11 mouse cellular contexts compared by ENCODE assay signal in genomic region chr13:43788983-43789645, GRCm38 (mm10). TPM values are rescaled to one million over a fixed set of nuclear protein-coding genes. Genes with fewer than 3 reads are reported as not detected.
A peak's percentile ranks its signal among the peaks of the same experiment; 100 is the strongest.
DNase-seq lines count a peak whose midpoint lies in the region; ATAC-seq lines count a peak whose summit lies in the region.
"Had no signal": no experiment of that assay in that cellular context is flagged by ENCODE, and none has a peak within 500 bp of the region (broad histone marks: within the 10 kb centered on the region; RNA-seq: fewer than 3 reads in every experiment).

No protein-coding gene starts in this region.

- ATAC-seq in activated CD4-positive, CD25-positive, alpha-beta regulatory T cell, adult 4 months: peak; percentile 78
- peak; percentile 76 for ATAC-seq in megakaryocyte, adult 5-6 weeks (ENCODE audit: poor library complexity, severe bottlenecking)
- no peak for ATAC-seq in frontal cortex, adult (ENCODE audit: low TSS enrichment)
- ATAC-seq: hindbrain, postnatal 0 days had no signal

- peak; percentile 83 for DNase-seq in layer of hippocampus, adult 9-11 months
- no peak for DNase-seq in layer of hippocampus, adult 8-10 months (ENCODE audit: low spot score in 2 of 2)
- DNase-seq in thymus, postnatal 14 days: peak; percentile 50
- no peak for DNase-seq in adipocyte (ENCODE audit: low spot score)
- no peak for DNase-seq in right cerebral cortex, postnatal 10 days (ENCODE audit: low spot score in 2 of 2)
- DNase-seq: retina, postnatal 1 day had no signal

RNA-seq across cellular contexts. Expression of gene Cd83, which starts 4.5 kb away (rescaled TPM):
- total RNA-seq in layer of hippocampus, adult 8-10 months (2022): 10 to 100 TPM in 2 of 4 experiments, 1 to 10 TPM in 2; 7.6 to 21.2 (median 13.4) TPM
- polyA plus RNA-seq in activated CD4-positive, CD25-positive, alpha-beta regulatory T cell, adult 4 months (2017; shearing (Covaris generic)): 100 to 1,000 TPM; 170 to 252 TPM
- 1.2 and 1.7 TPM in 2 replicates for total RNA-seq in megakaryocyte, adult 5-6 weeks (2015)
- 0.81 and 1.4 TPM in 2 replicates for total RNA-seq in megakaryocyte, adult 5-6 weeks (2017)
- total RNA-seq: MEL had no signal

Comparison
In these comparisons a context has a peak if more than half of its experiments do, and no peak if none do; other contexts are left out.
1. DNase-seq: peak in layer of hippocampus, adult 9-11 months (single experiment) and thymus, postnatal 14 days (single experiment); none in layer of hippocampus, adult 8-10 months (0 of 2), adipocyte (single experiment) and right cerebral cortex, postnatal 10 days (0 of 2).